Mouse (Mus musculus) ES-E14 (cell line): Measurements from ENCODE around the gene Ttc5.

Experiments
- CHD2 ChIP-seq: IDR thresholded peaks from 2 replicates; pipeline ENCODE4 v1.6.1; 2014; ENCODE audit warnings: mild to moderate bottlenecking, low read depth, low read length, inconsistent platforms
- HCFC1 ChIP-seq: IDR thresholded peaks from 2 replicates; pipeline ENCODE4 v1.6.1; 2012; ENCODE audit warnings: low read length, inconsistent platforms, borderline replicate concordance; ENCODE audit not compliant: insufficient read depth

DNA sequence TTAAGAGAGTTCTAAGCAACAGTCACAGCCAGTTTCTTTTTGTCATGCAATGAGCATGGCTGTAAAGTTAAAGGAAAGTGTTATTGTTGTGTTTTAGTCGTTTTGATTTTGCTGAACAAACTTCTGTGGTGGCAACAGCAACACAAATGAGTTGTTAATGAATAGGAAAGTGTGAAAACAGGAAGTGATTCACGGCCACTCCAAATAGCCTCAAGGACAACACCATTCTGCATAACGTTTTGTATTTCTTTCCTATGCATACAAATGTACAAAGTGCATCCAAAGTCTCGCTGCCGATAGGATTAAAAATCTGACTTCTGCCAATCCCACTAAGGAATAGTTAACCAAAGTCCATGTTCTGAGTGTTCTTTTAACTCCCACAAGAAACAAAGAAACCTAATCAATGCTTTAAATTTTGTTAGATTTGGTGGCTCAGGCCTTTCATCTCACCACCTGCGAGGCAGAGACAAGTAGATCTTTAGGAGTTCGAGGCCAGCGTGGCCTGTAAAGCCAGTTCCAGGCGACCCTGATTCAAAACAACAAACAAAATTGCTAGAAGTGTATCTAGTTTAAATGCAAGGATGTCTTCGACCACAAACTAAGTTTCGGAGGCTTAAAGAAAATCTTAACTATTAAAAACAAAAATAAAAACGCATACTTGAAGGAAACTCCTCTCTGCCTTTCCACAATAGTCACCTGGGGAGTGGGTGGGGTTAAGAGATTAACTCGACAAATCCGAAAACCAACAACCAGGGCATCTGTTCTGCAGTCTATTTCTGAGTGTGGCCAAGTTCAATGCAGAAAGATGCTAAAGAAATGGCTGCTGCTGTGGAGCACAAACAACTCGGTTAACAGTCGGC, 698 bp downstream of the Ttc5 start:
- TF ChIP-seq CHD2: no peak
- TF ChIP-seq HCFC1: no peak
